Mouse (Mus musculus) left cerebral cortex, adult 6 months (tissue): Measurements from ENCODE around the gene Snapc1. TPM values are rescaled to one million over a fixed set of nuclear protein-coding genes. Genes with fewer than 3 reads are reported as not detected.

Experiments
- long read RNA-seq, 2 experiments: library from polyadenylated mRNA; unstranded; transcript quantifications; one replicate each; pipeline ENCODE4 v2.0.0; 2019 to 2020
- polyA plus RNA-seq: library from polyadenylated mRNA; unstranded; fragments of <200 nt; fragmentation: Nextera tagmentation; gene quantifications from 2 replicates; pipeline ENCODE4 v1.2.3, GENCODE M21; 2021

The Snapc1 gene
- 34.9 and 46.1 TPM in 2 replicates for polyA plus RNA-seq
- long read RNA-seq, experiment 1, full-length matches to known transcripts = 130 of 159 reads
- long read RNA-seq, experiment 1, partial matches to known transcripts = 7 of 159 reads
- long read RNA-seq, experiment 1, other reads (novel, unspliced or antisense) = 22 of 159 reads
- long read RNA-seq, experiment 2, full-length matches to known transcripts = 28 of 44 reads
- long read RNA-seq, experiment 2, partial matches to known transcripts = 5 of 44 reads
- long read RNA-seq, experiment 2, other reads (novel, unspliced or antisense) = 11 of 44 reads

DNA sequence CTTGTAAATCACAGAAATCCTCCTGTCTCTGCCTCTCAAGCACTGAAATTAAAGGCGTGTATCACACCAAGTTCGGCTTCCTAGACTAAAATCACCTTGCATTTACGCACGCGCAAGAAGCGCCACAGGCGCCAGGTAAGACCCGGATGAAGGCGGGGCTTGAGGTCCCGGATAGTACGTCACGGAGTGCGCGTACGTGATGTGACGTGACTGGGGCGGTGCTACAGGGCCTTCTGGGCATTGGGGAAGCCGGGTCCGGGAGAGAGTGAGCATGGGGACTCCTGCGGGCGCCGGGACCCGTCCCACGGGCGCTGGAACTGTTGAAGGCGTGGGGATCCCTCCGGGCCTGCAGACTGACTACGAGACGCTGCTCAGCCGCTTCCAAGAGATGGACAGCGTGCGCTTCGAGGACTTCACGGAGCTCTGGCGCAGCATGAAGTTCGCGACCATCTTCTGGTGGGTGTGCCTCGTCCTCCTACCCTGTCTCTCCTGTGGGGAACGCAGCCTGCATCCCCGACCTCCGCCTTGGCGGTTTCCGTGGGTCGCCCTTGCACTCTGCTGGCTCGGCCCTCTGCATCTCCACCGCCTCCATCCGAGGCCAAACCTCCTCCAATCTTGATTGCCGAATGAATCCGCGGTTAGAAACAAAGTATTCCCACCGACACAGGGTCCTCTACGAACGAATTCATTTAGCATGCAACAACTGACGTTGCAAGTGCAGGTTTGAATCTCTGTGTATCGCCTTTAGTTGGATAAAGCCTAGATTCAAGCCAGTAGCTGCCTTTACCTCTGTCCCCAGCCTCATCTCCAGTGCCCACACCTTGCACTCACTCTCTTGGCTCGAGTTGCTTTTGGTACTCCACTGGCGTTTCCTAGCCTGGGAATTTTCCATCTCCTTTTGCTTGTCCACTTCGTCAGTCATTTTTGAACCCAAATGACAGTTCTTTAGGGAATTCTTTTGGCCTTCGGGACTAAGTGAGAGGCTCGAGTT lies at the start of gene Snapc1:
Snapc1 (plus strand) TSS at position 191 of the 991 bp plus-strand sequence.

DNA sequence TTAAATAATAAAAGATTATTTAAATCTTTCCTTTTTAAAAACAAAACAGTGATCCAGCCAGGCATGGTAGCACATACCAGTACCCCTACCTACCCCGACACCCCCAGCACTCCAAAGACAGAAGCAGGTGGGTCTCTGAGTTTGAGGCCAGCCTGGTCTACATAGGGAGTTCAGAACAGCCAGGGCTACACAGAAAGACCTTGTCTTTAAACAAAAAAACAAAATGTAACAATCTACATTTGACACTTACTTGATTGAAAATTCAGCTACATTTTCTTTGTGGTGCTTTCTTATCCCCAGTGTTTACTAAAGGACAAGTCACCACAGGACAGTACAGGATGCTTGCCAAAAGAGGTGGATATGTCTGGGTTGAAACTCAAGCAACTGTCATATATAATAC lies 26.9 kb upstream of the Snapc1 start, which contains the start of gene Gm49321:
Gm49321 (plus strand) TSS at position 301 of the 400 bp plus-strand sequence.

DNA sequence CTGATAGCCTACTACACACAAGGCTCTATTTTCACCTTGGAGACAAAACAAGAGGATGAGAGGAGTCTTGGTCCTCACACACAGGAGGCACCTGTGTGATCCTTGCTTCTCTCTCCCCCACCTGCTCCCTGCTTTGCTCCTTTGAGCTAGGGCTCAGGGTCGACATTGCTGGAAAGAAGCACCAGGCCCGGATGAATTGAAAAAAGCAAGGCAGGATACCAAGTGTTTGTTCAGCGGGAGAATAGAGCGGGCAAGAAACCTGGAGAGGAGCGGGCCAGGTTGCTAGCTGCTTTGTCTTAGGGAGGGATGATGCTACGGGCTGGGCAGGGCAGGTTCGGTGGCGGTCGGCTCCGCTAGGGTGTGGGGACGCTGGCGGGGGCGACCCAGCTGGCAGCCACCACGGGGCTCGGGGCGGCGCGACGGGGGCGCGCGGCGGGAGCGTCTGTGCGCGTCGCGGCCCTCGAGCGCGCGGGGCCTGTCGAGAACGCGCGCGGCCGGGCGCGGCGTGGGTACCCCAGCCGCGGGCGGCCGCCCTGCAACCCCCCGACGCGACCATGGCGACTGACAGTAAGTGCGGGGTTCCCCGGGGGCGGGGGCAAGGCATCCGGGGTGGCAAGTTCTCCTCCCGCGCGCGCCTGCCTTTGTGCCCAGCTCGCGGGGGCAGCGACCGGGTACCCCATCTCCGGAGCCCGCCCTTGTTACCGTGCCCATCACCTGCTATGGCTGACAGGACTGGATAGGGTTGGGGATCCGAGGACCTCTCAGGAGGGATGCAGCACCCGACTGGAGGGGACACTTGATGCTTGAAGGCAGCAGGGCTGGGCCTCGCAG lies 33.2 kb downstream of the Snapc1 start, which contains the start of gene Syt16:
Syt16 (plus strand) TSS at position 365 of the 831 bp plus-strand sequence.

Other genes with a start within 250 kb of the Snapc1 start
- gene Hif1a, start 63.1 kb upstream of the Snapc1 start, polyA plus RNA-seq = 29.0 and 31.3 TPM in 2 replicates
- 9.0 TPM in 1 of 2 replicates, not detected in the other for gene Gm49321, start 26.8 kb upstream of the Snapc1 start, polyA plus RNA-seq
- gene Syt16, start 33.2 kb downstream of the Snapc1 start, polyA plus RNA-seq = 58.2 and 71.4 TPM in 2 replicates